Mouse (Mus musculus) monocyte, adult 5-6 weeks (primary cell): ENCODE measurements around the gene Nabp1. TPM values are rescaled to one million over a fixed set of nuclear protein-coding genes. Genes with fewer than 3 reads are reported as not detected.

Experiments used
- ATAC-seq: fragments of 153-309, 156-312 bp; replicated peaks from 2 replicates; pipeline ENCODE4 v1.8.0; 2017; ENCODE audit warnings: mild to moderate bottlenecking; ENCODE audit not compliant: low TSS enrichment, insufficient number of reproducible peaks, severe bottlenecking, poor library complexity, low FRiP score
- total RNA-seq: library from RNA; stranded (forward); fragments of 200-1000, 200-491, 200-594 nt; gene quantifications from 3 replicates; pipeline ENCODE4 v1.2.3, GENCODE M21; 2017

Nabp1 gene
- total RNA-seq, 1 experiment from 2014 or later, result 852 TPM

DNA sequence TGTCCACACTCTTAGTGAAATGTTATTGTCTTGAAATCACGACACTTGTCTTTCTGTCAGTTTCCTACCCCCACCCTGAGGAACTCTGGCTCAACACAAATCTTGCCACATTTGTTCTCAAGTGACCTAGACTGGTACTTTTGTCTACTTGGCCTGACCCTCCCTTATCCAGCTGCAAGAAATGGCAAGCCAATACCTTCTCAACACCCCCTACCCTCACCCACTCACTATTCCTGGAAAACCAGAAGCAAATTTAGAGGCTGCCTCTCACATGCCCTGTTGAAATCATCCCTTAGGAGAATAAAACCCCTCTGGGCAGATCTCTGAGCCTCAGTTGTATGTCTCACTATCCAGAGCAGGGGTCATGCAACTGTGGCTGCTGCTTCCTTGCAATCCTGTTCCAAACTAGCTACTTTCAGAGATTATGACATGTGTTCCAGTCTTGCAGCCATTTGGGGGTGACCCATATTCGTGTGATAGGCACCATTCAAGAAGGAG lies 20.4 kb upstream of the Nabp1 start:
- no peak for ATAC-seq

DNA sequence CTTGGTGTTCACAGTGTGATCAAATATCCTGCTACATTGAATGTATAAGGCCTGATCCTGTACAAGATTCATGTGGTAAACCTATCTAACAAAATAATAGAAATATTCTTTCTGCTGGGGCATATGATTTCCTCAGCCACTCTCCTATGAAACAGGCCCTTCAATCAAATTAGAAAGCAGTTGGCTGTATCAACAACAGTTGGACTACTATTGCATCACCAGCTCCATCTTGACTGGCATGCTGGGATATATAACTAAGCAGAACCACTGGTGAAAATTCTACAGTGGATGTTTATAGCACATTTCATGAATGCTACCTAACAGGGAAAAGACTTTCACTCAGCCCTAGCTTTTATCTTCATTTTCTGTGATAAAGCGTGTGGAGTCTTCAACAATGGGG lies 17.9 kb upstream of the Nabp1 start:
- no peak for ATAC-seq

DNA sequence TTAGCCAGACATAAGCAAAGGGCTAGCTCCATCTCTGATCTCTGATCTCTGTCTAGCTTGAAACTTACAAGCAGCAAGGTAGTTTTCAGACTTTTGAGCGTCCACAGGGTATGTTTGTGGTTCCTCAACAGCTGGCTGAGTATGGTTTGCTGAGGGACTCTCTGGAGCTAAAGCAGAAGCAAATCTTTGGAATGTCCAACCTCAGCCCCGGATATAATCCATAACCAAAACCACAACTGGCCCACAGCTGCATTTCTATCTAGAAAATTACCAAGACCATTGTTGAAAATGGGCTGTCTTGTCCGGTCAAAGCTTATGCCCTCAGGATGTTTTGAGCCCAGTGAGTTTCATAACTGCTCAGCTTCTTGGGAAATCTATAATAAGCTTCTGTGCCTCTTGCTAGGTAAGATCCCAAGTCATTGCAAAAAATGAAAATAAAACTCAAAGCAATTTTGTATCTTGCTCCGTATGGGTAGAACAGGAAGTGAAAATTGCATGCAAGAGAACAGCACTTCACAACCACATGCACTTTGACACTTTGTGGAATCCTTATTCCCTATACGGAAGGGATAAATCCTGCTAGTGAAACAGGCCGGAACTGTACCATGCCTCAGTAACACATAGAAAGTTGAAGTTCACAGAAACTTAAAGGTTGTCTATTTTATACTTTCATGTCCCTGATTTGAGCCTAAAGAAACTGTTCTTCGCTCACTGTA lies 15.5 kb upstream of the Nabp1 start:
- ATAC-seq, result peak; percentile 42

DNA sequence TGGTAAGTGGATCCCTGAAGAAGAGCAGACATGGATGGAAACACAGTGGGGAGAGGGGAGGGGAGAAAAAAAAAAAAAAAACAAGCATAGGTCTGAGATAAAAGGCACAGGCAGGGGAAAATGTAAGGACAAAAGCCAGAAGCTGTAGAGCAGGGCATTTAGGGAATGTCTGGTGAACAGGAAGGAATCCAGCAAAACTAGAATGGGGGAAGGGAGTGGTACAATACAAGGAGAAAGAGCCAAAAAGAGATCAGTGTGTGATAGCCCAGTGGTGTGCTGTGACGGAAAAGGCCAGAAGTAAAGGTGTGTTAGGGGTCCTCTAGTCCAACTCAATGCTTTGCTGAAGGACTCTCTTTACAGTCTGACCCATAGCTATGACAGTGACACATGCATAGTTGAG lies 8.1 kb upstream of the Nabp1 start:
- no peak for ATAC-seq

DNA sequence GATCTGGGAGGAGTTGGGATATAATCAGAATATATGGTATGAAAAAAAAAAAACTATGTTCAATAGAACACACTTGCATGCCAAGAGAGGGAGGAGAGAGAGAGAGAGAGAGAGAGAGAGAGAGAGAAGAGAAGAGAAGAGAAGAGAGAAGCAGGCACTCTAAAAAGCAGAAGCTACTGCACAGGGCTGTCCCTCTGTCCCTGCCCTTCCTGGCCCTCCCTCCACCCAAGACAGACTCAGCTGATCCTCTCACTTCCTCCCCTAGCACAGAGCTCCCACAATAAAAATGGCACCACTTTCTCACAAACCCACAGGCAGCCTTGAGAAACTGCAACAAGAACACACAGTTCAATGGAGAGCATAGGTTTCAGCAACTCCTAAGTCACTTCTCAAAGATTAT lies 2.2 kb upstream of the Nabp1 start:
- ATAC-seq, result peak; percentile 69

DNA sequence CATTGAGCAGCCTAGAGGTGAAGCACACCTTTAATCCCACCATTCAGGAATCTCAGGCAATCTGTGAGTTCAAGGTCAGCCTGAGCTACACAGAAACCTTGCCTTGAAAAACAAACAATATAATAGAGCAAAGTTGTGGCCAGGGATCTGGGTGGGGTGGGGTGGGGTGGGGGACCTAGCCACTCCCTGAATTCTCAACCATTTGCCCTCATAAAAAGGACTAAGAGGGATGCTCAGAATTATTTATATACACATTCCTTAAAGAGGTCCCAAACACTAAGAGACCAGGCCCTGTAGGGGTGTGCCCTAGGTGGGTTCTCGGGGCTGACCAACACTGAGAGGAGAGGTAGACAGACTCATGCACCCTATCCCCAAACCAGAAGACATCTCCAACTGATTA lies 1.5 kb upstream of the Nabp1 start:
- no peak for ATAC-seq

DNA sequence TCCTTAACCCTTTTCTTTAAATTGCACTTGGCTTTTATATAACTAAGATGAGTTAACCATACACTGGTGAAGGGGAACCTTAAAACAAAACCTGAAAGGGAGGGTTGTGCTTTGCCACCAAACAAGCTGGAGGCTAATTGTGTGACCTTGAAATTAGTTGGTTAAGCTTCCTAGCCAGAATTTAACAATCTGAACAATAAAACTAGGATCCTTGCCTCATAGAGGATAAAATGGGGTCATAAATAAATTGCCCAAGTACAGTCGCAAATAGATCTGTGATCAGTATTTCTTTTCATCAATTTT lies 753 bp upstream of the Nabp1 start:
- ATAC-seq, result no peak

DNA sequence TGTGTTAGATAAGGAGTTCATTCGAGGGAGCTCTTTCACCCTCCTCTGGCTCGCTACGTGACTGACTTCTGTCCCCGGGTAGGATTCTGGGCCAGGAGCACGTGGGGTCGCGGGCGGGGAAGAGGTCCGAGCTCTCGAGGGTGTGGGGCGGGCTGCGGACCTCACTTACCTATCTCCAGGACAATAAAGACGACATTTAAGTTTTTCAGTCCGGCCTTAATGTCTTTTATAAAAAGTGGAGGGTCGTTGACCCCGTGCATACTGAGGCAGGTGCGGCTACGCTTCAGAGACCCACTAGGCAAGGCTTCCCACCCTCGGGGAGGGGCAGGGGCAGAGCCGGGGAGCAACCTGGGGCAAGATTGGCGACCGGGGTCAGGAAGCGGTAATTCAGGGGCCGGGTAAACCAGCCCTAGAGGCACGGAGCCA lies 556 bp downstream of the Nabp1 start:
- ATAC-seq, result 0 out of 2 replicates have a peak, but pooled peaks have one; percentile 4

DNA sequence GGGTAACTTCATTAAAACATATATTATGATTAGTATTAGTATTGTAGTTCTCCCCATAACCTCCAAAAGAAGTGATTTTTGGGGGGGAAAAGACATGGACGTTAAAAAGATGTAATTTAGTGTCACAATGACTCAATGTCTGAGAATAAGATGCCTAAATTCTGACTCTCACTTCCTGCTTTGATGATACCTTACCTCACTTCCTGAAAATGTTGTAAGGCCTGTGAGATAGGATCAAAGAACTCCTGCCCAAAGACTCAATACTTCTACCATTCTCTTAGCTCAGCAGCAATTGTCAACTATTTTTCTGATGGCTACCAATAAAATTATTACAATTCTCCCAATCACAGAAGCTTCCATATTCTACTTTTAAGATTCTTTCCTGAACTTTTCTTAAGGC lies 1.8 kb downstream of the Nabp1 start:
- 0 out of 2 replicates have a peak, but pooled peaks have one; percentile 23 for ATAC-seq

DNA sequence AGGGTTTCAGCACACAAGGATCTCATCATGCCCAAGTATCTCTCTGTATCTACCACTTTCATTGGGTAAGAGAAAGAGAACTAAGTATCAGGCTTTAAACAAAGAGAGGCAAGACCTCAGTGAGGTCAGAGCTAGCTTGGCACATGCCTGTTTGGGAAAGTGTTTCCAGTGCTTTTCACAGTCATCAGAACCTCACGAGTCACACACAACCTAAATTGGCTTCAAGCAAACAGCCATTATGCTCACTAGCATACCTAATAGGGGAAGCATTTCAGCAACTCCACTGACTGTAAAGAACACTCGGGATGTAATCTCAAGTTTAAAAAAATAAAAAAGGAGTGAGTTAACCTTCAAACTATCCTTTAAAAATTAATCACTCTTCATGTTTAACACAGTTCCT lies 10.1 kb downstream of the Nabp1 start:
- ATAC-seq, result no peak; the same call in 1 of the 2 replicates

DNA sequence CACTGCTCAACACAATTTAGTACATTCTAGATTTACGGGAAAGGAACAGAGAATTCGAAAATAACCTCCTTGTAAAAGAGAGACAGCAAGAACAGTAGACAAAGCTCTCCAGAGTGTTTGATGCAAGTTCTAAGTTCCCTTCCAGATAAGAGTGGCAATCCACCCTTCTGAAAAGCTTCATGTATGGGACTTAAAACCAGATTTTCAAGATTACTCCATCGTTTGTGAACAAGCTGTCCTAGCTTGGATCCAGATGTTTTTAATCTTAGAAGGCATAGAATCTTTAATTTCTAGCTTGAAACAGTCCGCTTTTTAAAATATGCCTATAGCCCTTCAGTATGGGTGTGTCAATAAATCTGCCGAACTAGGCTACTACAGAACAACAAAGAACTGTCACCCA lies 11.0 kb downstream of the Nabp1 start:
- ATAC-seq, result no peak

DNA sequence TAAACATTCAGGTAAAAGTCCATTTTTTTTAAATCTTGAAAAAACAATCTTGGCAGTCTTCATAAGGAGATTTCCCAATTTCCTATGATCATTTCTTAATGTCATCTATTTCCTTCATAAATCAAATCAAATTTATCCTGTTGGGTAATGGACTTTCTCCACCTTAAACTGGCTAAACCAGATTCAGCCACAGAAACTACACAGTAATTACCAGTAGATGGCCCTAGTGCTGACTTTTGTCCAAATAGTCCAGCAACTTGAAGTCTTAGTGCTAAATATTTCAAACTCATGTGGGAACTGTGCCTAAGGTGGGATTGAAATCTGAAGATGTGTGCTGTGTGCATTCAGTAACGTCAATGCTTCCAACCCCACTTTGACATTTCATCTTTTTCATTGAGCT lies 11.8 kb downstream of the Nabp1 start:
- peak; percentile 60 for ATAC-seq

DNA sequence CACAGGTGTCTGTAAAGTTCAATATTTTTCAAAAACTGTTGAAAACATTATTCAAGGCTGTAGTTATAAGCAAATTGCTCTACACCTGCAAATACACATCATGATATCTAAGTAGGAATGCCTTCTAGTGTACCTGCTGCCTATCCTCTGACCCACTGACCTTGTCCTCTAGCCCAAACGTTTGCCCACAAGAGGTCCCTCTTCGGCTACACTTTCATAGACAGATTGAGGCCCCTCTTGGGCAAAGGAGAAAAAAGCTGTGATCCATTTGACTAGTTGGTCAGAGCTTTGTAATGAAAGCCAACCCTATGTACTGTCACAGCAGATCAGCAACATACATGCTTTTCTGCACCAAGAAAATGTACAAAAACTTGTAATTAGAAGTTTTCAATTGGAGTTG lies 12.9 kb downstream of the Nabp1 start:
- no peak for ATAC-seq

DNA sequence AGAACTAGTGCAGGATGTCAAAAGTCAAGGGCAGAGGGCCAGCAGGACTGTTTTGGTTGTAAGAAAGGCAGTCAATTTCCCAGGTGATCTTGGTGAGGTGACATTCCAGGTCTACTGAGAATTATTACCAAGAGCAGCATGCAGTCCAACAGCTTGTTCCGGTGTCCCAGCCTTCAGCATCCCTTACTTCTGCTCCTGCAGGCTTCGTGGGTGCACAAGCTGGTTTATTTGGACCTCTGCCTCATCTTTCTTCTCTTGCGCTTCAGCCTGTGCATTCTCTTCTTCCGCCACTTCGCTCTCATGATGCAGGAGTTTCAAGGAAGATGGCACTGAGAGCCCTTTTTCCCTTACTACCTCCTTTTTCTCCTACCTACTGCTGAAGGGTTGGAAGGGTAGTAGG lies 15.2 kb downstream of the Nabp1 start:
- ATAC-seq, result no peak

DNA sequence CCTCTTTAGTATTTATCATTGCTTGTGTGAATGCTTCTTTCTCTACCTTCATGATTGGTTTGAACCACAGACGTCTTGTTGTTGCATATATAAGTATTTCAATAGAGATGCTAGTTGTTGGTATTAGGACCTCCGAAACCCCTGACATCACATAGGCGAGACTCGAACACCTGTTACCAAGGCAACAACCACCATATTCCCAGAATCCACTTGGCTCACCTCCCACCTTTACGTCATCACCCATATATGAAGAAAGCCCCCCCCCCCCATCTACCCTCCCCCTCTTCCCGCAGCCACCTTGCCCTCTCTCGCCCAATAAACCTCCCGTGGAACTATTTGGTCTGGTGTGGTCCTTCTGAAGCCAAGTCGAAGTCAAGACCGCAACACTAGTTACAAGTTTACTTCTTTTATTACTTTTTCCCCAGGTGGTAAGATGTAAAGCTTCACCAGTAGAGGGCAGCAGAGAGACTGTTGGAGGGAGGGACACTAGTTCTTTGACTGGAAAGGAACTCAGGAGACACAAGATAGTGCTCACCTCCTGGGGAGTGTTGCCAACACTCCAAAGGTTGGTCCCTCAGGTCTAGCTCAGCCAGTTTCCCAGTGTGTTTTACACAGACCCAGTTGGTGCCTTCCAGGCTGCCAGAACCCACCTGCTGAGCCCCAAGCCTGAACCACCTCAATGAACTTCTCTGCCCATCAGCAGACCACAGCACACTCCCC lies 19.3 kb downstream of the Nabp1 start:
- peak; percentile 91 for ATAC-seq

DNA sequence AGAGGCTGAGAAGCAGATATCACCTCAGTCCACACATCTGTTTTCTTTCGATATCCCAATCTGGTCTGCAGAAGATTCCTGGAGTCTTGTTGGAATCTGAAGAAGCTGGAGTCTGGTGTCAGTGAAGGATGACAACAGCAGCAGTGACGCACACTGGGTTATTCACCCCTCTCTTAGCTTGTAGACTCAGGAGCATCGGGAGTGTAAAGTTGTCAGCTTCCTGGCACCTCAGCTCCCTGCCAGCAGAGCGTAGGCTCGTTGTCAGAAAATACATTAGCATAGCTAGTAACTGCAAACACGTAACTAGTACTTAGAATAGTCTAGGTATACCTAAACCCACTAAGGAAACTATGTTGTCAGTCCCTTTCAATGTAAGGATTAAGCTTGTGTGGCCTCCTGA lies 20.1 kb downstream of the Nabp1 start:
- ATAC-seq, result 0 out of 2 replicates have a peak, but pooled peaks have one; percentile 9

DNA sequence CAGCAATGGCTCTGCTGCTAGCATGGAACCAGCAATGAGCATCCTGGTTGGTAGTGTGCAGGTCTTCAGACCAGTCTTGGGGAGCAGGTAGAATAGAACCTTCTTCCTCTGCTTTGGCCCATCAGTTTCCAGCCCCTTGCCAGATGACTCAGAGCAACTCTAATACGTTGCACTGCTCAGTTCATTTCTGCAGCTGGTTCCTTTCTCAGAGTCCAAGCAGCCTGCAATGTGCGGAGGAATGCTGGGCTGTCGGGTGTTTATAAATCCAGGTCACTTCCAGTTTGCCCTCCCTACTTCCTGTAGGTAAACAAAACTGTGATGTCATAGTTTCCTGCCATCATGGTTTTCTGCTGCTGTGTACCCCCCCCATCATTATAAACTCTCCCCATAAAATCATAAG lies 21.0 kb downstream of the Nabp1 start:
- ATAC-seq, result no peak

DNA sequence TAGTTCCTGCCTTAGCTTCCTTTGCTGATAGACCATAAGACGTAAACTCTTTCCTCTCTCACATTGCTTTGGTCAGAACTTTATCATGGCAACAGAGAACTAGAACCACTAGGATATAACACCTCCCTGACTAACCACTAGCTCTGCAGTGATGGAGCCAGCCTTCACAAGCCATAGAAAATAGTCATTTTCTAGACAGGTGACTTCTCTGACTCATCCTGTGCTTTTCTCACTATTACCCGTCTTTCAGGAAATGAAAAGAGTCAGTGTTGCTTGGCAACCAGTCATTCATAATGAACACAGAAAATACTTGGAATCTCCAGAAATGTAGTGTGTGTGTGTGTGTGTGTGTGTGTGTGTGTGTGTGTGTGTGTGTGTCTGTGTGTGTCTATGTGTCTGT lies 29.4 kb downstream of the Nabp1 start:
- no peak for ATAC-seq

DNA sequence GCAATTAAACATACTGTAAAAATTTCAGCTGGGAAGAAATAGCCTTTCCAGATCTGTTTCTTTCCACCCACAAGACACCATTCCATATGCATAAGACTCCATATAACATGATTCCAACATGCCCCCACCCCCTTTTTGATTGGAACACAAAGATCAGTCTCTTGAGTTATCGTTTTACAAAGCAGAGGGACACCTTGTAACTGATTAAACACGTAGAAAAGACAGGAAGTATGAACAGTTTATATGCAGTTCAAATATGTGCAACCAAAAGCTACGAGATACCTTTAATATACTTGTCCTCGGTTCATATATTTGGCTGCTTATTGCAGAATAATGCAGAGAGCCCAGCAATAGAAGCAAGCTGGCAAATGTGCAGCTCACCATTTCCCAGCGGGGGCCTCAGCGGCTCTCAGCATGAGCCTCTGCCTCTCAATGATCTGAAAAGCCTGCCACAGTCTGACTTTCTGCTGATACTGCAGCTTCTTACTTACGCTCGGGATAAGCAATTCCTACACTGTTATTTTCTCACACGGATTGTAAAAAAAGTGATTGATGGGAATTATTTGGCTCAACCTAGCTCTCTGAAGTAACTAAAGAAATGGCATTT lies 32.3 kb downstream of the Nabp1 start:
- ATAC-seq, result no peak
